Mouse (Mus musculus) left cerebral cortex, adult 2 months (tissue): ENCODE results near the gene Wdr26. TPM values are rescaled to one million over a fixed set of nuclear protein-coding genes. Genes with fewer than 3 reads are reported as not detected.
A peak's percentile ranks its signal among the peaks of the same experiment; 100 is the strongest.

Experiments used
- DNase-seq, 2 experiments: peaks; one replicate each; pipeline ENCODE4 v3.0.0; 2021 to 2022; ENCODE audit warnings: low spot score in 2 of 2, mixed read lengths in 1 of 2; ENCODE audit errors: extremely low spot score in 1 of 2
- H3K27ac ChIP-seq: fragments of 200-600 bp; 2 replicates; pipeline ENCODE4 v1.8.1; 2022
- H3K4me3 ChIP-seq: fragments of 200-600 bp; 2 replicates; pipeline ENCODE4 v1.8.1; 2022
- CTCF ChIP-seq: fragments of 200-600 bp; IDR thresholded peaks from 2 replicates; pipeline ENCODE4 v1.8.1; 2022; ENCODE audit warnings: antibody characterized with exemption, mild to moderate bottlenecking, moderate library complexity
- intact Hi-C: fragments of 180-260 bp; cut with DNase I; formaldehyde crosslinking; loops from one replicate; pipeline ENCODE4 v1.15.1; 2025
- total RNA-seq, 2 experiments: library from RNA; stranded (reverse); gene quantifications; 2 replicates each; pipeline ENCODE4 v1.2.3; 2021

The Wdr26 gene
- total RNA-seq, 2 experiments from 2014 or later, result 105 to 110 TPM

GRCm38 (mm10) chr1:181255450-181255849 lies 43.6 kb upstream of the Wdr26 start:
- DNase-seq, result no peak
- no peak for TF ChIP-seq CTCF
- intact Hi-C loops, result no loop called here
- Histone ChIP-seq H3K27ac (no peak overlapping the region), H3K4me3 (no peak overlapping the region)

DNA sequence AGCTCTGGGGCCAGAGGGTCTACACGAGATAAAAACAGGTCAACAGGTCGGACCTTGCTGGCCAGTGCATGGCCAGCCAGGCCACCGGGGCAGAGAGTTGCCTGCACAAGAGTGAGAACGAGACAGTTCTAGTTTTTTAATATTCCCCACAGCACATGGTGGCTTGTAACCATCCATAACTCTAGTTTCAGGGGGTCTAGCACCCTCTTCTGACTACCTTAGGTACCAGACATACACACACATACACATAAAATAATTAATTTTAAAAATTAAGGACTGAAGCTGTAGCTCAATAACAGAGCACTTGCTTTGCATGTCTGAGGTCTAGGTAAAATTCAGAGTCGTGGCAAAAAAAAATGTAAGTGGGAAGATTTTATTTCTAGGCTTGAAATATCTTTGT lies 39.8 kb upstream of the Wdr26 start:
- no peak for TF ChIP-seq CTCF
- DNase-seq, result no peak
- no peak overlapping the region for H3K4me3 ChIP-seq
- H3K27ac ChIP-seq, result no peak overlapping the region
- intact Hi-C loops, result no loop called here

- Histone ChIP-seq H3K4me3 (no peak overlapping the region), H3K27ac (no peak overlapping the region)
- intact Hi-C loops, result no loop called here
- DNase-seq, result no peak
- TF ChIP-seq CTCF, result no peak
Measured at GRCm38 (mm10) chr1:181250961-181251360, 39.2 kb upstream of the Wdr26 start.

GRCm38 (mm10) chr1:181249537-181249936 lies 37.7 kb upstream of the Wdr26 start:
- intact Hi-C loops, result no loop called here
- Histone ChIP-seq H3K27ac (no peak overlapping the region), H3K4me3 (no peak overlapping the region)
- no peak for DNase-seq
- no peak for TF ChIP-seq CTCF

- no peak for DNase-seq
- no peak for TF ChIP-seq CTCF
- intact Hi-C loops, result no loop called here
- no peak overlapping the region for H3K4me3 ChIP-seq
- H3K27ac ChIP-seq, result no peak overlapping the region
Measured at GRCm38 (mm10) chr1:181247175-181247574, 35.4 kb upstream of the Wdr26 start.

- Histone ChIP-seq H3K4me3 (no peak overlapping the region), H3K27ac (no peak overlapping the region)
- no peak for TF ChIP-seq CTCF
- intact Hi-C loops, result no loop called here
- DNase-seq, result no peak
Measured at GRCm38 (mm10) chr1:181246487-181247138, 34.8 kb upstream of the Wdr26 start.

- Histone ChIP-seq H3K27ac (no peak overlapping the region), H3K4me3 (no peak overlapping the region)
- no peak for TF ChIP-seq CTCF
- DNase-seq, result no peak
- intact Hi-C loops, result no loop called here
Measured at GRCm38 (mm10) chr1:181245554-181246486, 34.0 kb upstream of the Wdr26 start.

GRCm38 (mm10) chr1:181245067-181245466 lies 33.3 kb upstream of the Wdr26 start:
- no peak overlapping the region for H3K4me3 ChIP-seq
- no peak for TF ChIP-seq CTCF
- intact Hi-C loops, result no loop called here
- no peak for DNase-seq
- H3K27ac ChIP-seq, result no peak overlapping the region

DNA sequence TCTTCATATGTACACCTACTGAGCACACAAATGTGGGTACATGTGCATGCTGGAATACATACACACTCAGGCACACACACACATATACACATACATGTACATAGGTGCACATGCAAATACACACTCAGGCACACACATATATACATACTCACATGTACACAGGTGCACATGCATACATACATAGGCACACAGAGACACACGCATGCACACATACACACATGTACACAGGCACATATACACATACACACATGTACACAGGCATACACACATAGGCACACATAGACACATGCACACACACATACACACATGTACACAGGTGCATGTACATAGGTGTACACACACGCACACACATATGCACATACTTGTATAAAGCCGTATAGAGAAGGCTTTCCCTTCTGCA lies 29.4 kb upstream of the Wdr26 start:
- intact Hi-C loops, result no loop called here

GRCm38 (mm10) chr1:181237332-181237731 lies 25.5 kb upstream of the Wdr26 start:
- no peak for DNase-seq
- intact Hi-C loops, result no loop called here
- TF ChIP-seq CTCF, result no peak
- Histone ChIP-seq H3K4me3 (no peak overlapping the region), H3K27ac (no peak overlapping the region)

More for the DNA sequence above, 29.4 kb upstream of the Wdr26 start:
- no peak overlapping the region for H3K27ac ChIP-seq
- DNase-seq, result no peak
- no peak for TF ChIP-seq CTCF
- H3K4me3 ChIP-seq, result no peak overlapping the region

- intact Hi-C loops, result no loop called here
- no peak for DNase-seq
- no peak; the same call in 1 of the 2 replicates for TF ChIP-seq CTCF
- peak overlapping the region; percentile 7; the same call in 1 of the 2 replicates for H3K4me3 ChIP-seq
- peak overlapping the region; percentile 32; the same call in 1 of the 2 replicates for H3K27ac ChIP-seq
Measured at GRCm38 (mm10) chr1:181234326-181235035, 22.7 kb upstream of the Wdr26 start.

DNA sequence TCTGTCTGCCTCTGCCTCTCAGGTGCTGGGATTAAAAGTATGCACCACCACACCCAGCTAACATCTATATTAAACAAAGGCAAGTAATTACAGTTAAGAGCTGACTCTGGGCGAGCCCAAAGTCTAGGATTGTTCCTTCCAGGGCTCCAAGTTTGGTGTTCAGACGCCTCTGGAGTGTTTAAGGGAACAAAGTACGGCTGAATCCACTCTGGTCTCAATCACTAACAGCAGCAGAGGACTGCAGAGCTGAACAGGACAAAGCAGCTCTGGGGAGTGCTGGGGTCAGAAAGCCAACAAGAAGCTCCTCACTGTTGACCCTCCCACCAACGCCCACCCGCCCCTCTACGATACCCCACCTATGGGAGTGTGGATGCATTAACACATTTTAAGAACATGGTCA lies 21.9 kb upstream of the Wdr26 start:
- no peak for DNase-seq
- no peak overlapping the region for H3K4me3 ChIP-seq
- intact Hi-C loops, result no loop called here
- TF ChIP-seq CTCF, result no peak
- no peak overlapping the region for H3K27ac ChIP-seq
